Mouse (Mus musculus): Measurements from ENCODE around the gene Gm20737. TPM values are rescaled to one million over a fixed set of nuclear protein-coding genes. Genes with fewer than 3 reads are reported as not detected.

Gene Gm20737
- polyA plus RNA-seq (2014; fragmentation: Illumina TruSeq; extraction: RNeasy Lipid Tissue Mini Kit (QIAGEN cat#74804); ENCODE audit: low read depth, low replicate concordance), result not detected

GRCm38 (mm10) chrY:10535942-10536341 lies at the start of gene Gm20737:
Gene Gm20737, minus strand, starts transcription at chrY:10536042.

GRCm38 (mm10) chrY:10553153-10553552 lies 17.3 kb upstream of the Gm20737 start, which contains the start of gene Gm21775:
Gene Gm21775, plus strand, starts transcription at chrY:10553453.

Other genes with a start within 250 kb of the Gm20737 start
- not detected for gene Gm20834, start 211.5 kb downstream of the Gm20737 start, polyA plus RNA-seq (2014; fragmentation: Illumina TruSeq; extraction: RNeasy Lipid Tissue Mini Kit (QIAGEN cat#74804); ENCODE audit: low read depth, low replicate concordance)
- gene Gm28510, start 123.3 kb downstream of the Gm20737 start, polyA plus RNA-seq (2014; fragmentation: Illumina TruSeq; extraction: RNeasy Lipid Tissue Mini Kit (QIAGEN cat#74804); ENCODE audit: low read depth, low replicate concordance), result not detected
- not detected for gene Gm21775, start 17.4 kb upstream of the Gm20737 start, polyA plus RNA-seq (2014; fragmentation: Illumina TruSeq; extraction: RNeasy Lipid Tissue Mini Kit (QIAGEN cat#74804); ENCODE audit: low read depth, low replicate concordance)
- gene Gm21900, start 80.3 kb upstream of the Gm20737 start, polyA plus RNA-seq (2014; fragmentation: Illumina TruSeq; extraction: RNeasy Lipid Tissue Mini Kit (QIAGEN cat#74804); ENCODE audit: low read depth, low replicate concordance), result not detected
- not detected for gene Gm20777, start 216.4 kb upstream of the Gm20737 start, polyA plus RNA-seq (2014; fragmentation: Illumina TruSeq; extraction: RNeasy Lipid Tissue Mini Kit (QIAGEN cat#74804); ENCODE audit: low read depth, low replicate concordance)

All from kidney, adult 10 weeks (tissue).